Mouse (Mus musculus): ENCODE results near the gene Apobec1.
"Not testable (repeated sequence)": the region's sequence is repeated elsewhere in the genome, so short reads cannot be mapped to it uniquely, and the experiment has no call there.

Apobec1 gene

GRCm38 (mm10) chr6:122561005-122561404, 41.2 kb downstream of the Apobec1 start:
- in situ Hi-C loops (cut with MboI, MseI), result no loop called here

- in situ Hi-C loops (cut with MboI, MseI), result no loop called here
Observed at GRCm38 (mm10) chr6:122560427-122560826, 41.8 kb downstream of the Apobec1 start.

GRCm38 (mm10) chr6:122556959-122557561, 45.2 kb downstream of the Apobec1 start:
- in situ Hi-C loops (cut with MboI, MseI), result loop anchor here (5.0 kb wide), 1 partner anchor 60 kb away; the partner anchor contains the start of gene Rimklb

- in situ Hi-C loops (cut with MboI, MseI), result loop anchor here (5.0 kb wide), 1 partner anchor 58 kb away; the partner anchor contains the start of gene Rimklb
Observed at GRCm38 (mm10) chr6:122555266-122555665, 47.0 kb downstream of the Apobec1 start.

- in situ Hi-C loops (cut with MboI, MseI), result no loop called here
Observed at GRCm38 (mm10) chr6:122554102-122554501, 48.1 kb downstream of the Apobec1 start.

GRCm38 (mm10) chr6:122553606-122554005, 48.6 kb downstream of the Apobec1 start, which contains the start of gene Aicda:
Gene Aicda (plus strand): TSS chr6:122553801.
- in situ Hi-C loops (cut with MboI, MseI), result no loop called here

GRCm38 (mm10) chr6:122545948-122546347, 56.3 kb downstream of the Apobec1 start:
- in situ Hi-C loops (cut with MboI, MseI), result no loop called here

- in situ Hi-C loops (cut with MboI, MseI), result no loop called here
Observed at GRCm38 (mm10) chr6:122545289-122545882, 56.9 kb downstream of the Apobec1 start.

- in situ Hi-C loops (cut with MboI, MseI), result no loop called here
Observed at GRCm38 (mm10) chr6:122544672-122545071, 57.6 kb downstream of the Apobec1 start.

- in situ Hi-C loops (cut with MboI, MseI), result no loop called here
Observed at GRCm38 (mm10) chr6:122543574-122543973, 58.7 kb downstream of the Apobec1 start.

GRCm38 (mm10) chr6:122542459-122542858, 59.8 kb downstream of the Apobec1 start:
- in situ Hi-C loops (cut with MboI, MseI), result not testable (repeated sequence)

GRCm38 (mm10) chr6:122539564-122539963, 62.7 kb downstream of the Apobec1 start:
- in situ Hi-C loops (cut with MboI, MseI), result no loop called here

GRCm38 (mm10) chr6:122534032-122534431, 68.2 kb downstream of the Apobec1 start:
- in situ Hi-C loops (cut with MboI, MseI), result no loop called here

- in situ Hi-C loops (cut with MboI, MseI), result no loop called here
Observed at GRCm38 (mm10) chr6:122532883-122533302, 69.4 kb downstream of the Apobec1 start.

GRCm38 (mm10) chr6:122531466-122532174, 70.6 kb downstream of the Apobec1 start:
- in situ Hi-C loops (cut with MboI, MseI), result no loop called here

- in situ Hi-C loops (cut with MboI, MseI), result no loop called here
Observed at GRCm38 (mm10) chr6:122528136-122528535, 74.1 kb downstream of the Apobec1 start.

Data from regulatory T cell (primary cell).